Mouse (Mus musculus) heart, postnatal 0 days (tissue): Measurements from ENCODE around the gene Pkn2.

ENCODE experiments used
- CTCF ChIP-seq: IDR thresholded peaks from 2 replicates; pipeline ENCODE4 v1.5.1; 2016; ENCODE audit warnings: antibody characterized with exemption, control low read depth, low read depth
- EP300 ChIP-seq: IDR thresholded peaks from 2 replicates; pipeline ENCODE4 v1.6.1; 2016; ENCODE audit warnings: antibody characterized with exemption, low read depth

DNA sequence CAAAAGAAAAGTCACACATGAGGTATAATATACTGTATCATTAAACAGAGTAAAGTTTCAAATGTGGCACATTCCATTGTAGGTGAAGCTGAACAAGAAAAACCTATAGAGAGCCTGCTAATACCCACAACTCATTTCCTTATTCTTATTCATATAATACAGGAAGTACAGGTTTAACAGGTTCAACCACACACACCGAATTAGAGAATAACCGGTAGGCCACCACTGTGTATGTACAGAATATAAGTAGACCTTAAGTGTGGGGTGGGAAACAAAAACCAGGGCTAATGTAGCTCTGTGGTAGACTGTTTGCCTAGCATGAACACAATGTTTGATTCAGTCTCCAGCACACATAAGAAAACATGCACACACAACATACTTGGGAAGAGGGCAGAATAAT, 18.6 kb downstream of the Pkn2 start:
- TF ChIP-seq CTCF (no peak), EP300 (no peak)
